Mouse (Mus musculus) heart, embryonic 11.5 days (tissue): Measurements from ENCODE around the gene Chrm5. TPM values are rescaled to one million over a fixed set of nuclear protein-coding genes. Genes with fewer than 3 reads are reported as not detected.

Source experiments
- polyA plus RNA-seq: library from polyadenylated mRNA; unstranded; fragments of >200 nt; fragmentation: Nextera tagmentation; extraction: Ambion mirVana; gene quantifications from 2 replicates; pipeline ENCODE4 v1.2.1, GENCODE M21; 2014

The Chrm5 gene
- polyA plus RNA-seq, 1 experiment from 2014 or later, result not detected

Other genes with a start within 250 kb of the Chrm5 start
- 15.4 and 17.2 TPM in 2 replicates for gene Lpcat4, start 241.3 kb downstream of the Chrm5 start, polyA plus RNA-seq
- gene Nutm1, start 221.5 kb downstream of the Chrm5 start, polyA plus RNA-seq, result 0.04 TPM in 1 of 2 replicates, not detected in the other
- 157 and 168 TPM in 2 replicates for gene Nop10, start 218.8 kb downstream of the Chrm5 start, polyA plus RNA-seq
- gene Slc12a6, start 214.9 kb downstream of the Chrm5 start, polyA plus RNA-seq, result 12.8 and 15.0 TPM in 2 replicates
- gene Gm21985, start 214.5 kb downstream of the Chrm5 start, polyA plus RNA-seq, result 0.06 TPM in 1 of 2 replicates, not detected in the other
- 92.1 and 101 TPM in 2 replicates for gene Emc4, start 112.7 kb downstream of the Chrm5 start, polyA plus RNA-seq
- 30.8 and 35.0 TPM in 2 replicates for gene Katnbl1, start 101.6 kb downstream of the Chrm5 start, polyA plus RNA-seq
- 15.9 and 17.8 TPM in 2 replicates for gene Emc7, start 25.8 kb downstream of the Chrm5 start, polyA plus RNA-seq
- 7.6 and 8.0 TPM in 2 replicates for gene Aven, start 12.2 kb upstream of the Chrm5 start, polyA plus RNA-seq